Mouse (Mus musculus) stomach, embryonic 16.5 days (tissue): ENCODE results near the gene Clmn. TPM values are rescaled to one million over a fixed set of nuclear protein-coding genes. Genes with fewer than 3 reads are reported as not detected.

Source experiments
- ATAC-seq: fragments of 200-750 bp; cut with Nextera tagmentation; 2 replicates; pipeline ENCODE4 v1.8.0; 2017; ENCODE audit warnings: moderate number of reproducible peaks, moderate TSS enrichment; ENCODE audit not compliant: insufficient read depth, low FRiP score
- H3K27ac ChIP-seq: fragments of 300-500 bp; sonication (generic); 2 replicates; pipeline ENCODE4 v1.5.1; 2014; ENCODE audit warnings: low read length
- H3K27me3 ChIP-seq: fragments of 300-500 bp; sonication (generic); 2 replicates; pipeline ENCODE4 v1.6.1; 2014; ENCODE audit warnings: low read length, control low read depth, mixed read lengths; ENCODE audit not compliant: control insufficient read depth, insufficient read depth
- H3K36me3 ChIP-seq: fragments of 300-500 bp; sonication (generic); 2 replicates; pipeline ENCODE4 v1.6.1; 2014; ENCODE audit warnings: low read length; ENCODE audit not compliant: control insufficient read depth, insufficient read depth
- H3K4me1 ChIP-seq: fragments of 300-500 bp; sonication (generic); 2 replicates; pipeline ENCODE4 v1.6.1; 2014; ENCODE audit warnings: low read length, control low read depth, mixed read lengths; ENCODE audit not compliant: control insufficient read depth, insufficient read depth
- H3K4me2 ChIP-seq: fragments of 300-500 bp; sonication (generic); 2 replicates; pipeline ENCODE4 v1.6.1; 2014; ENCODE audit warnings: low read depth, low read length, mixed read lengths
- H3K4me3 ChIP-seq: fragments of 300-500 bp; sonication (generic); replicated peaks from 2 replicates; pipeline ENCODE4 v1.5.1; 2014; ENCODE audit warnings: mild to moderate bottlenecking, low read length
- H3K9ac ChIP-seq: fragments of 300-500 bp; sonication (generic); 2 replicates; pipeline ENCODE4 v1.6.1; 2014; ENCODE audit warnings: low read length
- H3K9me3 ChIP-seq: fragments of 300-500 bp; sonication (generic); replicated peaks from 2 replicates; pipeline ENCODE4 v1.6.1; 2016; ENCODE audit warnings: low read length, control low read depth; ENCODE audit not compliant: control insufficient read depth
- WGBS: fragments of 180-500 bp; shearing (Covaris S2); extraction: QIAGEN DNeasy Blood & Tissue Kit; methylation state at CpG from one replicate; pipeline ENCODE4 v1.1.7; 2014; 5-methylcytosine and 5-hydroxymethylcytosine counted together
- polyA plus RNA-seq: library from polyadenylated mRNA; unstranded; fragments of >200 nt; fragmentation: Nextera tagmentation; extraction: Ambion mirVana; gene quantifications from 2 replicates; pipeline ENCODE4 v1.2.1, GENCODE M21; 2015

Clmn gene
- polyA plus RNA-seq, 1 experiment from 2014 or later = 2.3 TPM

- Histone ChIP-seq H3K9me3 (no peaks in the 10 kb centered on the region), H3K27ac (no peak overlapping the region), H3K4me2 (no peak overlapping the region), H3K4me1 (peaks cover 15% of the 10 kb centered on the region; the same call in 1 of the 2 replicates), H3K36me3 (no peaks in the 10 kb centered on the region), H3K4me3 (no peak overlapping the region), H3K27me3 (no peaks in the 10 kb centered on the region), H3K9ac (no peak overlapping the region)
- WGBS = 76% methylated on average over 3 of the region's 3 CpGs
- ATAC-seq = no peak
Observed at GRCm38 (mm10) chr12:104841256-104841655, 23.6 kb downstream of the Clmn start.

GRCm38 (mm10) chr12:104838987-104839386 lies 25.9 kb downstream of the Clmn start:
- Histone ChIP-seq H3K4me1 (0 out of 2 replicates have a peak, but pooled peaks cover 2% of the 10 kb centered on the region), H3K9me3 (no peaks in the 10 kb centered on the region), H3K4me2 (no peak overlapping the region), H3K27me3 (no peaks in the 10 kb centered on the region), H3K4me3 (no peak overlapping the region), H3K9ac (no peak overlapping the region), H3K36me3 (no peaks in the 10 kb centered on the region), H3K27ac (no peak overlapping the region)
- 74% methylated on average over 4 of the region's 4 CpGs for WGBS
- no peak for ATAC-seq

- Histone ChIP-seq H3K4me2 (no peak overlapping the region), H3K27me3 (no peaks in the 10 kb centered on the region), H3K36me3 (no peaks in the 10 kb centered on the region), H3K9me3 (no peaks in the 10 kb centered on the region), H3K27ac (no peak overlapping the region), H3K4me3 (no peak overlapping the region), H3K9ac (no peak overlapping the region), H3K4me1 (0 out of 2 replicates have a peak, but pooled peaks cover 2% of the 10 kb centered on the region)
- no peak for ATAC-seq
Observed at GRCm38 (mm10) chr12:104838462-104838861, 26.4 kb downstream of the Clmn start.

- Histone ChIP-seq H3K9ac (no peak overlapping the region), H3K4me2 (no peak overlapping the region), H3K4me3 (no peak overlapping the region), H3K27ac (no peak overlapping the region), H3K27me3 (no peaks in the 10 kb centered on the region), H3K9me3 (no peaks in the 10 kb centered on the region), H3K4me1 (0 out of 2 replicates have a peak, but pooled peaks cover 2% of the 10 kb centered on the region), H3K36me3 (no peaks in the 10 kb centered on the region)
- ATAC-seq = no peak
- WGBS = 67% methylated on average over 13 of the region's 13 CpGs
Observed at GRCm38 (mm10) chr12:104837957-104838401, 26.9 kb downstream of the Clmn start.

- ATAC-seq = no peak
- 79% methylated on average over 2 of the region's 2 CpGs for WGBS
- H3K4me2 ChIP-seq = no peak overlapping the region
Observed at GRCm38 (mm10) chr12:104837111-104837837, 27.6 kb downstream of the Clmn start.

GRCm38 (mm10) chr12:104836230-104836629 lies 28.6 kb downstream of the Clmn start:
- no peak overlapping the region for H3K27ac ChIP-seq
- no peaks in the 10 kb centered on the region for H3K9me3 ChIP-seq
- no peak overlapping the region for H3K4me2 ChIP-seq
- no peaks in the 10 kb centered on the region for H3K36me3 ChIP-seq
- H3K9ac ChIP-seq = no peak overlapping the region
- 0 out of 2 replicates have a peak, but pooled peaks cover 2% of the 10 kb centered on the region for H3K4me1 ChIP-seq
- no peak for ATAC-seq
- H3K4me3 ChIP-seq = no peak overlapping the region
- 93% methylated on average over 6 of the region's 6 CpGs for WGBS
- H3K27me3 ChIP-seq = no peaks in the 10 kb centered on the region

More at GRCm38 (mm10) chr12:104837111-104837837, 27.6 kb downstream of the Clmn start:
- Histone ChIP-seq H3K4me3 (no peak overlapping the region), H3K9me3 (no peaks in the 10 kb centered on the region), H3K4me1 (0 out of 2 replicates have a peak, but pooled peaks cover 2% of the 10 kb centered on the region), H3K27me3 (no peaks in the 10 kb centered on the region), H3K9ac (no peak overlapping the region), H3K27ac (no peak overlapping the region), H3K36me3 (no peaks in the 10 kb centered on the region)

- H3K4me3 ChIP-seq = no peak overlapping the region
- no peaks in the 10 kb centered on the region for H3K36me3 ChIP-seq
- no peaks in the 10 kb centered on the region for H3K9me3 ChIP-seq
- no peak overlapping the region for H3K4me2 ChIP-seq
- no peak overlapping the region for H3K9ac ChIP-seq
- H3K4me1 ChIP-seq = 0 out of 2 replicates have a peak, but pooled peaks cover 2% of the 10 kb centered on the region
- H3K27me3 ChIP-seq = no peaks in the 10 kb centered on the region
- no peak overlapping the region for H3K27ac ChIP-seq
- ATAC-seq = 0 out of 2 replicates have a peak, but pooled peaks have one; percentile 44
- WGBS = 69% methylated on average over 19 of the region's 19 CpGs
Observed at GRCm38 (mm10) chr12:104835369-104836094, 29.3 kb downstream of the Clmn start.

- no peaks in the 10 kb centered on the region for H3K36me3 ChIP-seq
- no peak overlapping the region for H3K4me3 ChIP-seq
- H3K4me1 ChIP-seq = peaks cover 8% of the 10 kb centered on the region
- no peak overlapping the region for H3K4me2 ChIP-seq
- WGBS = 76% methylated on average over 4 of the region's 4 CpGs
- no peak overlapping the region for H3K9ac ChIP-seq
- no peaks in the 10 kb centered on the region for H3K9me3 ChIP-seq
- H3K27ac ChIP-seq = no peak overlapping the region
- ATAC-seq = no peak
- H3K27me3 ChIP-seq = no peaks in the 10 kb centered on the region
Observed at GRCm38 (mm10) chr12:104834772-104835171, 30.1 kb downstream of the Clmn start.
